Mouse (Mus musculus) forebrain, embryonic 13.5 days (tissue): ENCODE measurements at regions not wholly inside any gene's neighbourhood (a gene's known extent, or its start where the extent isn't known, plus 50 kb on each side); places are given as distances from the start of the nearest gene placed in this dataset.

Experiments
- ATAC-seq: fragments of 200-750 bp; cut with Nextera tagmentation; 2 replicates; pipeline ENCODE4 v1.8.0; 2017
- H3K27ac ChIP-seq: fragments of 300-500 bp; sonication (generic); 2 replicates; pipeline ENCODE4 v1.5.1; 2015; ENCODE audit warnings: inconsistent platforms, mild to moderate bottlenecking, moderate library complexity
- H3K27me3 ChIP-seq: fragments of 300-500 bp; sonication (generic); 2 replicates; pipeline ENCODE4 v1.6.1; 2015; ENCODE audit warnings: mild to moderate bottlenecking, inconsistent platforms
- H3K36me3 ChIP-seq: fragments of 300-500 bp; sonication (generic); 2 replicates; pipeline ENCODE4 v1.6.1; 2015; ENCODE audit warnings: mild to moderate bottlenecking, inconsistent platforms; ENCODE audit not compliant: poor library complexity, severe bottlenecking
- H3K4me1 ChIP-seq: fragments of 300-500 bp; sonication (generic); 2 replicates; pipeline ENCODE4 v1.6.1; 2015; ENCODE audit warnings: inconsistent platforms
- H3K4me2 ChIP-seq: fragments of 300-500 bp; sonication (generic); 2 replicates; pipeline ENCODE4 v1.6.1; 2015; ENCODE audit warnings: inconsistent platforms, mild to moderate bottlenecking, moderate library complexity
- H3K4me3 ChIP-seq: fragments of 300-500 bp; sonication (generic); 2 replicates; pipeline ENCODE4 v1.5.1; 2015; ENCODE audit warnings: mild to moderate bottlenecking, inconsistent platforms
- H3K9ac ChIP-seq: fragments of 300-500 bp; sonication (generic); 2 replicates; pipeline ENCODE4 v1.6.1; 2015; ENCODE audit warnings: mild to moderate bottlenecking, inconsistent platforms
- H3K9me3 ChIP-seq: fragments of 300-500 bp; sonication (generic); replicated peaks from 2 replicates; pipeline ENCODE4 v1.6.1; 2016; ENCODE audit warnings: inconsistent platforms
- WGBS: fragments of 180-500 bp; shearing (Covaris S2); methylation state at CpG from one replicate; pipeline ENCODE4 v1.1.7; 2015; 5-methylcytosine and 5-hydroxymethylcytosine counted together

DNA sequence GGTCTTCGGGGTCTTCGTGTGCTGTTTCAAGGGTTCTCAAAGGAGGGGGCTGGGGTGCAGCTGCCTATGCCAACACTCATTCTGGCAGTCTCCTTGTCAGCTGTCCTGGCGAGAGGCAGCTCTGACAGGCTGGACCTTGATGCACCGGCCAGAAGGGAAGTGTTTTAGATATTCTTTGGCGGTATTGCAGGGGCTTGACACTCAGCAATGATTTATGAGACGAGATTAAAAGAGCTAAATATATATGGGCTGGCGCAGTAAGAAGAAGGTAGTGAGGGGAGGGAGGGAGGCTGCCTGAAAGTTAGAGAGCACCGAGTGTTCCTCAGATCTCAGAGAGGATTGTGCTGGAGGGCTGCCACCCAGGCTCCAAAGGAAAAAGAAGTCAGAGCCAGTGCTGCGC lies 50.2 kb upstream of the Pdzd8 start:
- no peak overlapping the region for H3K27ac ChIP-seq
- H3K4me2 ChIP-seq: no peak overlapping the region
- no peak overlapping the region for H3K4me3 ChIP-seq
- no peaks in the 10 kb centered on the region for H3K36me3 ChIP-seq
- 88% methylated on average over 9 of the region's 9 CpGs for WGBS
- ATAC-seq: no peak
- no peaks in the 10 kb centered on the region for H3K9me3 ChIP-seq
- H3K27me3 ChIP-seq: peaks cover 64% of the 10 kb centered on the region
- peaks cover 9% of the 10 kb centered on the region for H3K4me1 ChIP-seq
- no peak overlapping the region for H3K9ac ChIP-seq

DNA sequence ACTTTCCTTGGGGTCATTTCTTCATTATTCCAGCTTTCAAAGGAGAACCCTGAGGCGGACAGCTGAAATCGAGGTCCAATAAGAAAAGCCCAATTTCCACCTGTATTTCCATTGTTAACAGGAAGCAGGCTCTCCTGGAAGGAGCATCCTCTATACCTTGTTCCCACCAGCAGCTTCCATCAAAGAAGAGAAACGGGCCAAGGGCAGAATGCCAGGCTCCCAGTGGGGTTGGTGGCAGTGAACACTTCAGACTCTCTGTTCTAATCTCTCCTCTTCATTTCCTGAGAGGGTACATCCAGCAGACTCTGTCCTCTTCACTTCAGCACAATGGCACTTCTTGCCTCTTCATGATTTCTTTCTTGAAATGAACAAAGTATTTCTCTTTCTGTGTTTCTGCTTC lies 50.9 kb upstream of the Pdzd8 start:
- H3K4me1 ChIP-seq: peaks cover 9% of the 10 kb centered on the region
- no peak for ATAC-seq
- H3K4me2 ChIP-seq: no peak overlapping the region
- H3K27me3 ChIP-seq: peaks cover 67% of the 10 kb centered on the region
- H3K9me3 ChIP-seq: no peaks in the 10 kb centered on the region
- WGBS: 73% methylated on average over 3 of the region's 3 CpGs
- no peak overlapping the region for H3K27ac ChIP-seq
- no peaks in the 10 kb centered on the region for H3K36me3 ChIP-seq
- H3K9ac ChIP-seq: no peak overlapping the region
- H3K4me3 ChIP-seq: no peak overlapping the region

DNA sequence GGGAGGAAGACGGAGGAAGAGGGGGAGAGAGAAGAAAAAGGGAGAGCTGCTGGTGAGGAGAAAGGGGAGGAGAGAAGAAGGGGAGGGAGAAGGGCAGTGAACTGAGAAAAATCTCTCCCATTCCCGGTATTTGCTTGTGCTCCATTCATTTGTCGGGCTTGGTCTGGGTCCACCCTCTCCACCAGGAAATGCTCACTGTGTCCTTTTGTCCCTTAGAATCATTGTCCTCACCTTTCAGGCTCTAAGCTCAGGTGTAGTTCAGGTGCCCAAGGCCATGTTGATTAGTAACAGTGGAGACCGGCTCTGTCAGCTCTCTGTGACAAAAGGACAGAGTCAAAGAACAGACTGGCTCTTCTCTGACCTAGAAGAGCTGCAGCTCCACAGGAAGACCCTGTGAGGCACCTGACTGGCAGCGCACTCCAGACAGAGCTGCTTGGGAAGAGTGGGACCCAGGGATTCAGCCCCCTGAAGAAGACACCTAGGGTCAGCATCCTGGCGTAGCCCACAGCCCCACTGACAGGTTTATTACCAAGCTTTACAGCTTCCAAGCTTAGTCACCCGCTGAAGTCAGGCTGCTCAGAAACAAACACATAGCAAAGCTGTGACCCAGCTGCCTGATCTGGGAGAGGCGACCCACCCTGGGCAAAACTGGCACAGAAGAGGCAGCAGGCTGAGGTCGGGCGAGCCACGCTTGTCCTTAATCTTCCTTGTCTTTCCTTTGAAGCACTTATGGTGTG lies 54.4 kb upstream of the Pdzd8 start:
- no peak overlapping the region for H3K27ac ChIP-seq
- H3K9ac ChIP-seq: no peak overlapping the region
- H3K4me3 ChIP-seq: no peak overlapping the region
- H3K36me3 ChIP-seq: no peaks in the 10 kb centered on the region
- H3K27me3 ChIP-seq: peaks cover 45% of the 10 kb centered on the region
- H3K4me1 ChIP-seq: no peaks in the 10 kb centered on the region
- WGBS: 35% methylated on average over 11 of the region's 11 CpGs
- no peak for ATAC-seq
- H3K4me2 ChIP-seq: no peak overlapping the region
- no peaks in the 10 kb centered on the region for H3K9me3 ChIP-seq

DNA sequence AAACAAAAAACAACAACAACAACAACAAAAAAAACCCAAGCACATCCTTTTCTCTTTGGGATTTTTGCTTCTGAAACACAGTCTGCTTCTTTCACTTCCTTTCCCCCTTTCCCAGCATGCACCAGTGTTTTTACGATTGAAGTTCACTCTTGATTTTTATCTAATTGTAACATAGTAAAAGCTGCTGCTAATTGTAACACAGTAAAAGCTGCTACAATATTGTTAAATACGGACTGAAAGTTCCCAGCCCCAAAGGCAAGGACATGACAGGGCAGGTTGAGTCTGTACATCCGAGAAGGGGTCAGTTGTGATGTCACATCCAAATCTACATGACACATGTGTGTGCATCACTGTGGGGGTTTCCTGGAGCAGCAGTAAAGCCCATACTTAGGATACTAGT lies 55.7 kb upstream of the Pdzd8 start:
- Histone ChIP-seq H3K4me1 (no peaks in the 10 kb centered on the region), H3K36me3 (no peaks in the 10 kb centered on the region)

DNA sequence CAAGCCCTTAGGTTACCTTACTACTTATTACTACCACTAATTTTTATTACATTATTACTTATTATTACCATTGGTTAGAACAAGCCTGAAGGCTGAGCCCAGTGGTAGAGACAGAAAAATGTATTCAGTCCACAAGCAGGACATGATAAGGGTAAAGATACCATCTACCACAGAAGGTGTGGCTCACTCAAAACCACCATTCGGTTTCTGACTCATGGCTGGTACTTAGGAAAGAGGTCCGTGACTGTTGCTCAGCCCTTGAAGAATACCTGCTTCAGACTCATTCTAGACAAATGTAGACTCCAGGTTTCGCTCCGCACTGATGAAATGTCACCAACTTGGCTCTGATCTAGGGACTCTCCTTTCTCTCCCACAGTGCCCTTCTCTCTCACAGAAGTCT lies 56.1 kb upstream of the Emx2 start:
- no peak overlapping the region for H3K4me2 ChIP-seq
- H3K27ac ChIP-seq: no peak overlapping the region
- H3K9ac ChIP-seq: no peak overlapping the region
- H3K27me3 ChIP-seq: peaks cover 35% of the 10 kb centered on the region
- no peak for ATAC-seq
- no peaks in the 10 kb centered on the region for H3K4me1 ChIP-seq
- WGBS: 97% methylated on average over 4 of the region's 4 CpGs
- no peaks in the 10 kb centered on the region for H3K9me3 ChIP-seq
- no peak overlapping the region for H3K4me3 ChIP-seq
- no peaks in the 10 kb centered on the region for H3K36me3 ChIP-seq

More for the DNA sequence above, 55.7 kb upstream of the Pdzd8 start:
- peaks cover 40% of the 10 kb centered on the region for H3K27me3 ChIP-seq
- H3K4me2 ChIP-seq: no peak overlapping the region
- no peak overlapping the region for H3K4me3 ChIP-seq
- no peak overlapping the region for H3K27ac ChIP-seq
- no peaks in the 10 kb centered on the region for H3K9me3 ChIP-seq
- no peak for ATAC-seq
- WGBS: 85% methylated on average over 3 of the region's 3 CpGs
- no peak overlapping the region for H3K9ac ChIP-seq

DNA sequence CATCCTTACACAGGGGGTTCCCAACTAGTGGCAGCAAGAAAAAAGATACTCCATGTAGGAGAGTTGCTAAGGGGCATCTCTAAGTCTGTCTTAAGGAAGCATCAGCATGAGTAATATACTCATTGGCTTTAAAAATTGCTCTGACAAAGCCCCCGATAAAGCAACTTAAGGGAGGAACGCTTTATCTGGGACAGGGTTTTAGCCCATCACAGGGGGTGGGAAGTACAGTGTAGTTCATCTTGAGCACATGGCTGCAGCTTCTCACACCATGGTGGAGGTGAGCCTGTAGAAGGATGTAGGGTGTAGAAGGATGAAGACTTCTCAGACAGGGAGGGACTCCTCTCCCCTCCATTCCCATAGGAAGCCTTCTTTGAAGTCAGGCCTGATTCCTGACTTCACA lies 54.1 kb upstream of the Emx2 start:
- Histone ChIP-seq H3K9me3 (no peaks in the 10 kb centered on the region), H3K4me1 (no peaks in the 10 kb centered on the region), H3K4me3 (no peak overlapping the region), H3K27me3 (peaks cover 24% of the 10 kb centered on the region), H3K27ac (no peak overlapping the region), H3K36me3 (no peaks in the 10 kb centered on the region), H3K9ac (no peak overlapping the region), H3K4me2 (no peak overlapping the region)
- ATAC-seq: no peak
- 96% methylated on average over 2 of the region's 2 CpGs for WGBS

DNA sequence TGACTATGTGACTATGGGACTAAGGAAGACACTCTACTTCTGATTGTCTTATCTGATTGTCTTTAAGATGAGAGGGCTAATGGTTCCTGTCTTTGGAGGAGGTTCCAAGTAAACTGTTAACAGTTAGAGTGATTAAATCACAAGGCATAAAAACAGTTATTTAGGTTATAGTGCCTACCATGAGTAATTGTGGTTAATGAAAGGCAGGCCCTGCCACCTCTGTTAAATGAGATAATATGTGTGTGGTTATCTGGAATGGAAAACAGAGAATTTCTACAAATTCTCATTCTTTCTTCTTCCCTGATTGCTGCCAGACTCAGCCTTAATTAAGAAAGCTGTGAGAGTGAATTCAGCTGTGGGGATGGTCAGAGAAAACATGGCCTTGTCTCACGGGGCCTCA lies 53.4 kb upstream of the Emx2 start:
- Histone ChIP-seq H3K4me3 (no peak overlapping the region), H3K4me2 (no peak overlapping the region), H3K36me3 (no peaks in the 10 kb centered on the region), H3K9ac (no peak overlapping the region), H3K27ac (no peak overlapping the region), H3K4me1 (no peaks in the 10 kb centered on the region), H3K27me3 (peaks cover 18% of the 10 kb centered on the region), H3K9me3 (no peaks in the 10 kb centered on the region)
- WGBS: 80% methylated on average over 1 of the region's 1 CpGs
- no peak for ATAC-seq

DNA sequence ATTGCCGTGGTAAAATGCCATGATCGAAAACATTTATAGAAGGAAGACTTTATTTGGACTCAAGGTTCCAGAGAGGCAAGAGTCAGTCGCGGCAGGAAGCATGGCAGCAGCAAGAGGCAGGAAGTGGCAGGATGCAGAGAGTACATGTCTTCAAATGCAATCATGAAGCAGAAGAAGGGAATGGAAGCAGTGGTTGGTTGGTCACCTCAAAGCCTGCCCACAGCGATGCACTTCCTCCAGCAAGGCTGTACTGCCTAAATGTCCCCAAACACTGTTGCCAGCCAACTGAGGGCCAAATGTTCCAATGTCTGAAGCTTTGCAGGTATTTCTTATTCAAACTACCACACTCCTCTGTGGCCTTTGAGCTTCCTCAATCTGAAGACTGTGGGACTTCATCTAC lies 52.6 kb upstream of the Emx2 start:
- Histone ChIP-seq H3K9me3 (no peaks in the 10 kb centered on the region), H3K4me2 (no peak overlapping the region), H3K4me1 (no peaks in the 10 kb centered on the region), H3K27me3 (peaks cover 9% of the 10 kb centered on the region), H3K36me3 (no peaks in the 10 kb centered on the region), H3K27ac (no peak overlapping the region), H3K4me3 (no peak overlapping the region), H3K9ac (no peak overlapping the region)
- ATAC-seq: no peak
- 92% methylated on average over 5 of the region's 5 CpGs for WGBS

DNA sequence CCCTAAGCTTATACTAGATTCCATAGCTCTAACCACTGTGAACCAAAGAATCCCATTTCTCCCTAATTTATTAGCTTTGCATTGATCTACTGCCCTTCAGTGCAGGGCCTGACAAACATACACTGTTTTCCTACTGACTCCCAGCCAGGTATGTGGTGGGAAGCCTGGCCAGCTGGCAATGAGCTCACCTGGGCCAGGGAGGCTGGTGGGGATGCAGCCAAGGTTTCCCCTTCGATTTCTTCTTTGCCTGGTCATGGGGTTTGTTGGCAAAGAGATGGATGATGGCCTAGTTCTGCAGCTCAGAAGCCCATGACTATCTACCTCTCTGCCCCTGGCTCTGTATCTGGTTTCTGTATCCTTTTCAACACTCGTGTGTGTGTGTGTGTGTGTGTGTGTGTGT lies 50.1 kb upstream of the Emx2 start:
- Histone ChIP-seq H3K9ac (no peak overlapping the region), H3K4me3 (no peak overlapping the region), H3K27me3 (no peaks in the 10 kb centered on the region), H3K27ac (no peak overlapping the region), H3K36me3 (no peaks in the 10 kb centered on the region), H3K9me3 (no peaks in the 10 kb centered on the region), H3K4me1 (no peaks in the 10 kb centered on the region), H3K4me2 (no peak overlapping the region)
- ATAC-seq: no peak
- 75% methylated on average over 2 of the region's 2 CpGs for WGBS
